Mouse (Mus musculus) heart, adult 2 months (tissue): ENCODE measurements at regions not wholly inside any gene's neighbourhood (a gene's known extent, or its start where the extent isn't known, plus 50 kb on each side); places are given as distances from the start of the nearest gene placed in this dataset.

Experiments used
- CTCF ChIP-seq: fragments of 200-600 bp; IDR thresholded peaks from 2 replicates; pipeline ENCODE4 v1.8.1; 2022; ENCODE audit warnings: antibody characterized with exemption, mild to moderate bottlenecking, moderate library complexity
- POLR2A ChIP-seq: fragments of 200-500 bp; IDR thresholded peaks from 2 replicates; pipeline ENCODE4 v1.6.1; 2011; ENCODE audit warnings: mild to moderate bottlenecking, low read depth, low read length, control low read depth; ENCODE audit not compliant: insufficient read depth

DNA sequence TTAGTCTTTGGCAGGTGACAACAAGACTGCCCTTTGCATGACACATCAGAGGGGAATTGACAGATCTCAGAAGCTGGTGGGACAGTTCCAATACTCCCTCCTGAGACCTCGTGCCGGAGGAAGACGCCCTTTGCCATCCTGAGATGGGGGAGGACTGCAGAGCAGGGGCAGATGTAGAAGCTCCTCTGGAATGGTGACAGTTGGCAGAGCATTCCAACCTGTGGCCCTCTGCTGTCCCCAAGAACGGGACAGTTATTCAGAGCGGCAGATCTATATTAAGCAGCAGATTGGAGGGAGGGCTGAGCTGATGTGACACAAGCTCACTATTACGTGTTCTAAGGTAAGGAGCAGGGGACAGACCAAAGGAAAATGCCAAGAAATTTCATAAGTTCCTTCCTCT lies 97.7 kb upstream of the Ppargc1a start:
- TF ChIP-seq POLR2A (no peak), CTCF (no peak)
